Mouse (Mus musculus): ENCODE measurements around the gene Polr2l.

Gene Polr2l

GRCm38 (mm10) chr7:141485186-141485585 is 10.3 kb upstream of the Polr2l start:
- in situ Hi-C loops (cut with MboI, MseI), result loop anchor here (5.0 kb wide), 2 partner anchors 37 to 272 kb away; no protein-coding TSS in a partner anchor

- in situ Hi-C loops (cut with MboI, MseI), result loop anchor here (5.0 kb wide), 3 partner anchors 38 to 273 kb away; no protein-coding TSS in a partner anchor
These were observed 9.5 kb upstream of the Polr2l start for GRCm38 (mm10) chr7:141484186-141485120.

GRCm38 (mm10) chr7:141483114-141483653 is 8.3 kb upstream of the Polr2l start:
- in situ Hi-C loops (cut with MboI, MseI), result loop anchor here (5.0 kb wide), 1 partner anchor 184 kb away; no protein-coding TSS in a partner anchor

- in situ Hi-C loops (cut with MboI, MseI), result loop anchor here (5.0 kb wide), 1 partner anchor 185 kb away; no protein-coding TSS in a partner anchor
These were observed 7.6 kb upstream of the Polr2l start for GRCm38 (mm10) chr7:141482531-141483024.

- in situ Hi-C loops (cut with MboI, MseI), result loop anchor here (5.0 kb wide), 1 partner anchor 186 kb away; no protein-coding TSS in a partner anchor
These were observed 6.8 kb upstream of the Polr2l start for GRCm38 (mm10) chr7:141481498-141482401.

- in situ Hi-C loops (cut with MboI, MseI), result loop anchor here (5.0 kb wide), 1 partner anchor 186 kb away; no protein-coding TSS in a partner anchor
These were observed 6.0 kb upstream of the Polr2l start for GRCm38 (mm10) chr7:141480842-141481497.

- in situ Hi-C loops (cut with MboI, MseI), result loop anchor here (10.0 kb wide), 1 partner anchor 906 kb away; the partner anchor contains the start of genes Ctsd and Gm49369
These were observed 3.4 kb upstream of the Polr2l start for GRCm38 (mm10) chr7:141478270-141478748.

GRCm38 (mm10) chr7:141477578-141478269 is 2.8 kb upstream of the Polr2l start:
- in situ Hi-C loops (cut with MboI, MseI), result loop anchor here (10.0 kb wide), 1 partner anchor 907 kb away; the partner anchor contains the start of genes Ctsd and Gm49369

GRCm38 (mm10) chr7:141476981-141477370 is 2.0 kb upstream of the Polr2l start:
- in situ Hi-C loops (cut with MboI, MseI), result loop anchor here (10.0 kb wide), 1 partner anchor 908 kb away; the partner anchor contains the start of genes Ctsd and Gm49369

- in situ Hi-C loops (cut with MboI, MseI), result loop anchor here (10.0 kb wide), 1 partner anchor 908 kb away; the partner anchor contains the start of genes Ctsd and Gm49369
These were observed 1.5 kb upstream of the Polr2l start for GRCm38 (mm10) chr7:141476226-141476980.

GRCm38 (mm10) chr7:141475805-141476158 is 850 bp upstream of the Polr2l start:
- in situ Hi-C loops (cut with MboI, MseI), result loop anchor here (10.0 kb wide), 1 partner anchor 909 kb away; the partner anchor contains the start of genes Ctsd and Gm49369

- in situ Hi-C loops (cut with MboI, MseI), result loop anchor here (10.0 kb wide), 1 partner anchor 911 kb away; the partner anchor contains the start of genes Ctsd and Gm49369
These were observed 772 bp downstream of the Polr2l start for GRCm38 (mm10) chr7:141474160-141474559.

- in situ Hi-C loops (cut with MboI, MseI), result loop anchor here (10.0 kb wide), 1 partner anchor 912 kb away; the partner anchor contains the start of genes Ctsd and Gm49369
These were observed 2.2 kb downstream of the Polr2l start for GRCm38 (mm10) chr7:141472763-141473162.

- in situ Hi-C loops (cut with MboI, MseI), result loop anchor here (10.0 kb wide), 1 partner anchor 913 kb away; the partner anchor contains the start of genes Ctsd and Gm49369
These were observed 2.7 kb downstream of the Polr2l start for GRCm38 (mm10) chr7:141472226-141472625.

GRCm38 (mm10) chr7:141471236-141471635 is 3.7 kb downstream of the Polr2l start:
- in situ Hi-C loops (cut with MboI, MseI), result loop anchor here (10.0 kb wide), 1 partner anchor 914 kb away; the partner anchor contains the start of genes Ctsd and Gm49369

GRCm38 (mm10) chr7:141470637-141470944 is 4.3 kb downstream of the Polr2l start:
- in situ Hi-C loops (cut with MboI, MseI), result loop anchor here (10.0 kb wide), 1 partner anchor 914 kb away; the partner anchor contains the start of genes Ctsd and Gm49369

- in situ Hi-C loops (cut with MboI, MseI), result loop anchor here (10.0 kb wide), 1 partner anchor 915 kb away; the partner anchor contains the start of genes Ctsd and Gm49369
These were observed 4.9 kb downstream of the Polr2l start for GRCm38 (mm10) chr7:141469901-141470636.

- in situ Hi-C loops (cut with MboI, MseI), result no loop called here
These were observed 5.6 kb downstream of the Polr2l start for GRCm38 (mm10) chr7:141469352-141469751.
